Mouse (Mus musculus): Measurements from ENCODE around the gene Llcfc1.

The Llcfc1 gene

GRCm38 (mm10) chr6:41702928-41703327, 18.7 kb downstream of the Llcfc1 start:
- peak; percentile 10 for DNase-seq (ENCODE audit: low read depth, low spot score)

- no peak for DNase-seq (ENCODE audit: low read depth, low spot score)
These were observed 19.9 kb downstream of the Llcfc1 start, which contains the start of gene Kel for GRCm38 (mm10) chr6:41704123-41704522. Gene Kel (minus strand): TSS chr6:41704339.

- DNase-seq (ENCODE audit: low read depth, low spot score) = no peak
These were observed 22.0 kb downstream of the Llcfc1 start for GRCm38 (mm10) chr6:41706275-41706674.

- no peak for DNase-seq (ENCODE audit: low read depth, low spot score)
These were observed 26.1 kb downstream of the Llcfc1 start for GRCm38 (mm10) chr6:41710281-41710680.

- no peak for DNase-seq (ENCODE audit: low read depth, low spot score)
These were observed 37.2 kb downstream of the Llcfc1 start for GRCm38 (mm10) chr6:41721430-41721829.

- DNase-seq (ENCODE audit: low read depth, low spot score) = no peak
These were observed 43.9 kb downstream of the Llcfc1 start for GRCm38 (mm10) chr6:41727989-41728609.

- peak; percentile 53 for DNase-seq (ENCODE audit: low read depth, low spot score)
These were observed 50.7 kb downstream of the Llcfc1 start for GRCm38 (mm10) chr6:41734719-41735470.

Data from brain, adult 2 months (tissue).